Mouse (Mus musculus) CH12.LX (cell line): ENCODE measurements at regions not wholly inside any gene's neighbourhood (a gene's known extent, or its start where the extent isn't known, plus 50 kb on each side); places are given as distances from the start of the nearest gene placed in this dataset.

Experiments used
- CHD1 ChIP-seq: IDR thresholded peaks from 2 replicates; pipeline ENCODE4 v1.6.1; 2012; ENCODE audit warnings: low read depth, low read length, improper control_type of control experiment, inconsistent platforms
- CHD2 ChIP-seq: IDR thresholded peaks from 2 replicates; pipeline ENCODE4 v1.6.1; 2011; ENCODE audit warnings: low read length, improper control_type of control experiment
- CTCF ChIP-seq, 2 experiments: IDR thresholded peaks in 1 of 2; conservative IDR thresholded peaks in 1 of 2; 2 replicates each; pipeline ENCODE4 v1.5.1; 2011 to 2012; ENCODE audit warnings: low read depth in 2 of 2, low read length in 2 of 2, improper control_type of control experiment in 1 of 2, inconsistent platforms in 1 of 2, mild to moderate bottlenecking in 1 of 2, moderate library complexity in 1 of 2
- E2F4 ChIP-seq: IDR thresholded peaks from 2 replicates; pipeline ENCODE4 v1.6.1; 2011; ENCODE audit warnings: low read depth, low read length, improper control_type of control experiment; ENCODE audit not compliant: insufficient replicate concordance
- EP300 ChIP-seq: IDR thresholded peaks from 2 replicates; pipeline ENCODE4 v1.6.1; 2011; ENCODE audit warnings: low read length, improper control_type of control experiment
- HCFC1 ChIP-seq: IDR thresholded peaks from 2 replicates; pipeline ENCODE4 v1.6.1; 2012; ENCODE audit warnings: low read depth, mild to moderate bottlenecking, inconsistent platforms, low read length, improper control_type of control experiment
- IRF4 ChIP-seq: IDR thresholded peaks from 2 replicates; pipeline ENCODE4 v1.6.1; 2014; ENCODE audit warnings: low read depth, mild to moderate bottlenecking, inconsistent platforms, low read length, improper control_type of control experiment
- MEF2A ChIP-seq: IDR thresholded peaks from 2 replicates; pipeline ENCODE4 v1.6.1; 2014; ENCODE audit warnings: low read depth, mild to moderate bottlenecking, inconsistent platforms, low read length, improper control_type of control experiment, borderline replicate concordance
- POLR2A ChIP-seq: IDR thresholded peaks from 2 replicates; pipeline ENCODE4 v1.6.1; 2011; ENCODE audit warnings: low read depth, mild to moderate bottlenecking, improper control_type of control experiment, low read length
- TCF12 ChIP-seq: IDR thresholded peaks from 2 replicates; pipeline ENCODE4 v1.6.1; 2014; ENCODE audit warnings: low read depth, mild to moderate bottlenecking, inconsistent platforms, low read length, improper control_type of control experiment
- ZMIZ1 ChIP-seq: IDR thresholded peaks from 2 replicates; pipeline ENCODE4 v1.6.1; 2012; ENCODE audit warnings: low read depth, mild to moderate bottlenecking, inconsistent platforms, low read length, improper control_type of control experiment
- ZNF384 ChIP-seq: IDR thresholded peaks from 2 replicates; pipeline ENCODE4 v1.6.1; 2012; ENCODE audit warnings: low read depth, low read length, improper control_type of control experiment, inconsistent platforms

- TF ChIP-seq CTCF (conservative IDR thresholded peaks at IDR 0.05 in 1 of 2, IDR thresholded peaks at IDR 0.05 in 1 of 2; ENCODE audit: low read depth in 2 of 2, low read length in 2 of 2): no peak
- no peak for TF ChIP-seq CHD2
- no peak for TF ChIP-seq TCF12
- no peak for TF ChIP-seq HCFC1
- no peak for TF ChIP-seq CHD1
- TF ChIP-seq E2F4: no peak
- TF ChIP-seq ZNF384: no peak
- no peak for TF ChIP-seq ZMIZ1
- TF ChIP-seq IRF4: no peak
- TF ChIP-seq POLR2A: no peak
- no peak for TF ChIP-seq EP300
- TF ChIP-seq MEF2A: no peak
These were observed 414.6 kb downstream of the Otol1 start for GRCm38 (mm10) chr3:70422016-70422415.
